Mouse (Mus musculus) MEL (cell line): ENCODE data around the gene Tbc1d17.
A peak's percentile ranks its signal among the peaks of the same experiment; 100 is the strongest.

Experiments used
- CHD2 ChIP-seq: IDR thresholded peaks from 2 replicates; pipeline ENCODE4 v1.6.1; 2011; ENCODE audit warnings: low read length, improper control_type of control experiment
- CTCF ChIP-seq, 3 experiments: IDR thresholded peaks in 2 of 3; conservative IDR thresholded peaks in 1 of 3; 2 replicates each; pipeline ENCODE4 v1.5.1; 2011 to 2012; ENCODE audit warnings: low read length in 3 of 3, low read depth in 2 of 3, mild to moderate bottlenecking in 2 of 3, improper control_type of control experiment in 1 of 3, inconsistent platforms in 1 of 3, mixed read lengths in 1 of 3, moderate library complexity in 1 of 3; ENCODE audit not compliant: control insufficient read depth in 1 of 3, insufficient read depth in 1 of 3, poor library complexity in 1 of 3, severe bottlenecking in 1 of 3
- EP300 ChIP-seq, 2 experiments: IDR thresholded peaks; 2 replicates each; pipeline ENCODE4 v1.6.1; 2011; ENCODE audit warnings: improper control_type of control experiment in 2 of 2, low read length in 2 of 2, low read depth in 1 of 2, mild to moderate bottlenecking in 1 of 2
- GATA1 ChIP-seq: IDR thresholded peaks from 2 replicates; pipeline ENCODE4 v1.6.1; 2011; ENCODE audit warnings: low read depth, low read length, improper control_type of control experiment
- HCFC1 ChIP-seq: IDR thresholded peaks from 2 replicates; pipeline ENCODE4 v1.6.1; 2012; ENCODE audit warnings: low read depth, mild to moderate bottlenecking, inconsistent platforms, low read length, improper control_type of control experiment, moderate library complexity
- MXI1 ChIP-seq: IDR thresholded peaks from 2 replicates; pipeline ENCODE4 v1.6.1; 2011; ENCODE audit warnings: mild to moderate bottlenecking, low read depth, low read length, improper control_type of control experiment
- MYB ChIP-seq: IDR thresholded peaks from 2 replicates; pipeline ENCODE4 v1.6.1; 2011; ENCODE audit warnings: mild to moderate bottlenecking, low read depth, low read length, improper control_type of control experiment
- NELFE ChIP-seq: IDR thresholded peaks from 2 replicates; pipeline ENCODE4 v1.6.1; 2011; ENCODE audit warnings: low read depth, low read length, improper control_type of control experiment
- POLR2A ChIP-seq, 2 experiments: IDR thresholded peaks; 2 replicates each; pipeline ENCODE4 v1.6.1; 2011 to 2012; ENCODE audit warnings: low read length in 2 of 2, mild to moderate bottlenecking in 2 of 2, control low read depth in 1 of 2, improper control_type of control experiment in 1 of 2, low read depth in 1 of 2, moderate library complexity in 1 of 2; ENCODE audit not compliant: control insufficient read depth in 1 of 2, insufficient read depth in 1 of 2, poor library complexity in 1 of 2
- POLR2AphosphoS5 ChIP-seq: IDR thresholded peaks from 2 replicates; pipeline ENCODE4 v1.6.1; 2012; ENCODE audit warnings: low read depth, borderline replicate concordance, mild to moderate bottlenecking, inconsistent platforms, low read length, moderate library complexity, mixed read lengths
- RAD21 ChIP-seq: IDR thresholded peaks from 2 replicates; pipeline ENCODE4 v1.6.1; 2011; ENCODE audit warnings: mild to moderate bottlenecking, low read depth, low read length, improper control_type of control experiment
- USF2 ChIP-seq, 2 experiments: IDR thresholded peaks; 2 replicates each; pipeline ENCODE4 v1.6.1; 2011 to 2012; ENCODE audit warnings: improper control_type of control experiment in 2 of 2, low read length in 2 of 2, borderline replicate concordance in 1 of 2, inconsistent platforms in 1 of 2, low read depth in 1 of 2, mild to moderate bottlenecking in 1 of 2; ENCODE audit not compliant: insufficient read depth in 1 of 2
- ZNF384 ChIP-seq: IDR thresholded peaks from 2 replicates; pipeline ENCODE4 v1.6.1; 2012; ENCODE audit warnings: low read depth, mild to moderate bottlenecking, inconsistent platforms, low read length, improper control_type of control experiment

DNA sequence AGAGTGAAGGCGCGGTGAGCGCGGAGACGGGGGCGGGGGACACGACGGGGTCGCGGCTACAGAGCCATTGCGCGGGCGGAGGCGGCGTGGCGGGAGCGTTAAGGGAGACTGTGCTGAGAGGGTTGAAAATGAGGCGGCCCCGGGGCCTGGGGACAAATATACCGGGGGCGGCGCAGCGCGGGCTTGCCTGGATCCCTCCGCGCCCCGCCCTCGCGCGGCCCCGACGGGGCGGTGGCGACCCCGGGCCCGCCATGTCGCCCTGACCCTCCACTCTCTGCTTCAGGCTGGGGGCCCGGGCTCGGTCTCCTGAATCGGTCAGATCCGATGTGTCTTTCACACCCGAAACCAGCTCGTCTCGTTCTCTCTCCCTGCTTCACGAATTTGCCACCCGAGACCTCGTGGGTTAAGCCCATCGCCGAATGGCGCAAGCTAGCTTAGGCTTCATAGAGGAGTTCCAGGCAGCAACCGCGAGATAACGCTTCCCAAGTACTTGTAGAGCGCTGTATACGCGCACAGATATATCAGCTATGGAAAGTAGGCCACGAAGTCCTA is 32.3 kb downstream of the Tbc1d17 start, which contains the start of gene Atf5:
- TF ChIP-seq GATA1 (peak; percentile 26; the same call in 1 of the 2 replicates), POLR2AphosphoS5 (no peak), POLR2A (IDR thresholded peaks at IDR 0.05; ENCODE audit: control insufficient read depth in 1 of 2, insufficient read depth in 1 of 2, low read depth in 1 of 2, low read length in 2 of 2, poor library complexity in 1 of 2) (peak; percentile 41 to 97), CTCF (IDR thresholded peaks at IDR 0.05 in 2 of 3, conservative IDR thresholded peaks at IDR 0.05 in 1 of 3; ENCODE audit: control insufficient read depth in 1 of 3, insufficient read depth in 1 of 3, low read depth in 2 of 3, low read length in 3 of 3, poor library complexity in 1 of 3, severe bottlenecking in 1 of 3) (no peak), MYB (no peak), USF2 (IDR thresholded peaks at IDR 0.05; ENCODE audit: borderline replicate concordance in 1 of 2, insufficient read depth in 1 of 2, low read depth in 1 of 2, low read length in 2 of 2) (no peak), RAD21 (no peak), NELFE (no peak), EP300 (IDR thresholded peaks at IDR 0.05; ENCODE audit: low read depth in 1 of 2, low read length in 2 of 2) (no peak), ZNF384 (no peak), CHD2 (no peak), HCFC1 (no peak), MXI1 (peak; percentile 69)
